Mouse (Mus musculus): Measurements from ENCODE around the gene Ccdc150. TPM values are rescaled to one million over a fixed set of nuclear protein-coding genes. Genes with fewer than 3 reads are reported as not detected.

The Ccdc150 gene
- polyA plus RNA-seq, 1 experiment from 2014 or later, result 0.17 TPM

- Histone ChIP-seq H3K4me1 (no peaks in the 10 kb centered on the region), H3K27me3 (no peaks in the 10 kb centered on the region)
Measured at GRCm38 (mm10) chr1:54356566-54356965, 106.1 kb downstream of the Ccdc150 start.

GRCm38 (mm10) chr1:54377506-54378051 is 127.1 kb downstream of the Ccdc150 start:
- Histone ChIP-seq H3K27me3 (no peaks in the 10 kb centered on the region), H3K4me2 (no peak overlapping the region), H3K4me3 (no peak overlapping the region), H3K9ac (no peak overlapping the region), H3K9me3 (replicated peaks) (no peaks in the 10 kb centered on the region), H3K4me1 (no peaks in the 10 kb centered on the region), H3K27ac (no peak overlapping the region), H3K36me3 (ENCODE audit: poor library complexity, severe bottlenecking) (no peaks in the 10 kb centered on the region)
- no peak for ATAC-seq

More at GRCm38 (mm10) chr1:54356566-54356965, 106.1 kb downstream of the Ccdc150 start:
- Histone ChIP-seq H3K9ac (no peak overlapping the region), H3K27ac (no peak overlapping the region), H3K9me3 (replicated peaks) (no peaks in the 10 kb centered on the region), H3K4me2 (no peak overlapping the region), H3K36me3 (ENCODE audit: poor library complexity, severe bottlenecking) (no peaks in the 10 kb centered on the region), H3K4me3 (no peak overlapping the region)
- WGBS, result 89% methylated on average over 6 of the region's 6 CpGs
- no peak for ATAC-seq

- peak; percentile 79 for ATAC-seq
- 88% methylated on average over 9 of the region's 9 CpGs for WGBS
- H3K4me3 ChIP-seq, result no peak overlapping the region
- no peaks in the 10 kb centered on the region for H3K4me1 ChIP-seq
- no peaks in the 10 kb centered on the region for H3K9me3 ChIP-seq (replicated peaks)
- H3K36me3 ChIP-seq (ENCODE audit: poor library complexity, severe bottlenecking), result no peaks in the 10 kb centered on the region
- no peaks in the 10 kb centered on the region for H3K27me3 ChIP-seq
- H3K27ac ChIP-seq, result no peak overlapping the region
- H3K9ac ChIP-seq, result no peak overlapping the region
- H3K4me2 ChIP-seq, result no peak overlapping the region
Measured at GRCm38 (mm10) chr1:54380978-54381914, 130.8 kb downstream of the Ccdc150 start.

- no peak overlapping the region for H3K27ac ChIP-seq
- H3K4me1 ChIP-seq, result no peaks in the 10 kb centered on the region
- WGBS, result 15% methylated on average over 1 of the region's 1 CpGs
- H3K27me3 ChIP-seq, result no peaks in the 10 kb centered on the region
- peaks cover 3% of the 10 kb centered on the region; the same call in 1 of the 2 replicates for H3K36me3 ChIP-seq (ENCODE audit: poor library complexity, severe bottlenecking)
- no peak overlapping the region for H3K9ac ChIP-seq
- no peak overlapping the region for H3K4me3 ChIP-seq
- no peak for ATAC-seq
- H3K4me2 ChIP-seq, result no peak overlapping the region
- H3K9me3 ChIP-seq (replicated peaks), result no peaks in the 10 kb centered on the region
Measured at GRCm38 (mm10) chr1:54384221-54384620, 133.7 kb downstream of the Ccdc150 start.

- no peaks in the 10 kb centered on the region for H3K27me3 ChIP-seq
- no peak overlapping the region for H3K4me3 ChIP-seq
- H3K9ac ChIP-seq, result no peak overlapping the region
- no peak overlapping the region for H3K4me2 ChIP-seq
- no peak for ATAC-seq
- no peaks in the 10 kb centered on the region for H3K4me1 ChIP-seq
- H3K36me3 ChIP-seq (ENCODE audit: poor library complexity, severe bottlenecking), result peaks cover 58% of the 10 kb centered on the region
- H3K9me3 ChIP-seq (replicated peaks), result no peaks in the 10 kb centered on the region
- H3K27ac ChIP-seq, result no peak overlapping the region
Measured at GRCm38 (mm10) chr1:54402736-54403135, 152.3 kb downstream of the Ccdc150 start.

Other genes with a start within 250 kb of the Ccdc150 start
- gene Hecw2, start 55.5 kb upstream of the Ccdc150 start, polyA plus RNA-seq (2015; fragmentation: Nextera tagmentation; extraction: Ambion mirVana), result 2.5 and 2.6 TPM in 2 replicates
- gene Gtf3c3, start 188.3 kb downstream of the Ccdc150 start, polyA plus RNA-seq (2015; fragmentation: Nextera tagmentation; extraction: Ambion mirVana), result 22.7 and 26.5 TPM in 2 replicates

Measured in forebrain, embryonic 13.5 days (tissue).